Mouse (Mus musculus) hindbrain, embryonic 12.5 days (tissue): Measurements from ENCODE around the gene Vmn2r98. TPM values are rescaled to one million over a fixed set of nuclear protein-coding genes. Genes with fewer than 3 reads are reported as not detected.
"Not testable (repeated sequence)": the region's sequence is repeated elsewhere in the genome, so short reads cannot be mapped to it uniquely, and the experiment has no call there.

ENCODE experiments used
- ATAC-seq: fragments of 200-750 bp; cut with Nextera tagmentation; 2 replicates; pipeline ENCODE4 v1.8.0; 2017; ENCODE audit warnings: moderate TSS enrichment; ENCODE audit not compliant: low FRiP score
- H3K27ac ChIP-seq: fragments of 300-500 bp; sonication (generic); 2 replicates; pipeline ENCODE4 v1.5.1; 2016; ENCODE audit warnings: mild to moderate bottlenecking
- H3K27me3 ChIP-seq: fragments of 300-500 bp; sonication (generic); 2 replicates; pipeline ENCODE4 v1.6.1; 2016; ENCODE audit warnings: mild to moderate bottlenecking
- H3K36me3 ChIP-seq: fragments of 300-500 bp; sonication (generic); 2 replicates; pipeline ENCODE4 v1.6.1; 2016; ENCODE audit warnings: mild to moderate bottlenecking
- H3K4me1 ChIP-seq: fragments of 300-500 bp; sonication (generic); 2 replicates; pipeline ENCODE4 v1.6.1; 2016
- H3K4me2 ChIP-seq: fragments of 300-500 bp; sonication (generic); replicated peaks from 2 replicates; pipeline ENCODE4 v1.6.1; 2016; ENCODE audit warnings: mild to moderate bottlenecking
- H3K4me3 ChIP-seq: fragments of 300-500 bp; sonication (generic); 2 replicates; pipeline ENCODE4 v1.5.1; 2016; ENCODE audit warnings: mild to moderate bottlenecking
- H3K9ac ChIP-seq: fragments of 300-500 bp; sonication (generic); 2 replicates; pipeline ENCODE4 v1.6.1; 2016; ENCODE audit warnings: mild to moderate bottlenecking, moderate library complexity
- H3K9me3 ChIP-seq: fragments of 300-500 bp; sonication (generic); replicated peaks from 2 replicates; pipeline ENCODE4 v1.6.1; 2016; ENCODE audit warnings: mild to moderate bottlenecking
- WGBS: fragments of 180-500 bp; shearing (Covaris S2); methylation state at CpG from one replicate; pipeline ENCODE4 v1.1.7; 2016; 5-methylcytosine and 5-hydroxymethylcytosine counted together
- polyA plus RNA-seq: library from polyadenylated mRNA; unstranded; fragments of >200 nt; fragmentation: Nextera tagmentation; extraction: Ambion mirVana; gene quantifications from 2 replicates; pipeline ENCODE4 v1.2.1, GENCODE M21; 2016

The Vmn2r98 gene
- polyA plus RNA-seq: not detected in 2 replicates

GRCm38 (mm10) chr17:19053160-19053559 is at the start of gene Vmn2r98:
Vmn2r98 (plus strand) TSS chr17:19053460.
- not testable (repeated sequence) for H3K27me3 ChIP-seq, H3K4me1 ChIP-seq, H3K9me3 ChIP-seq, H3K36me3 ChIP-seq, ATAC-seq, H3K4me3 ChIP-seq, H3K4me2 ChIP-seq, H3K27ac ChIP-seq, H3K9ac ChIP-seq

- not testable (repeated sequence) for H3K9ac ChIP-seq, ATAC-seq, H3K27me3 ChIP-seq, H3K4me2 ChIP-seq, H3K27ac ChIP-seq, H3K4me3 ChIP-seq, H3K4me1 ChIP-seq, H3K36me3 ChIP-seq
- 50% methylated on average over 1 of the region's 1 CpGs for WGBS
- peaks cover 26% of the 10 kb centered on the region for H3K9me3 ChIP-seq
Observed at GRCm38 (mm10) chr17:19031441-19031840, 21.8 kb upstream of the Vmn2r98 start.

- Histone ChIP-seq H3K4me1 (no peaks in the 10 kb centered on the region), H3K27ac (no peak overlapping the region), H3K9me3 (peaks cover 21% of the 10 kb centered on the region), H3K4me2 (no peak overlapping the region), H3K9ac (no peak overlapping the region), H3K36me3 (no peaks in the 10 kb centered on the region), H3K27me3 (no peaks in the 10 kb centered on the region), H3K4me3 (no peak overlapping the region)
- 75% methylated on average over 2 of the region's 2 CpGs for WGBS
- no peak for ATAC-seq
Observed at GRCm38 (mm10) chr17:19031962-19032361, 21.3 kb upstream of the Vmn2r98 start.

- Histone ChIP-seq H3K27ac (no peak overlapping the region), H3K4me3 (no peak overlapping the region), H3K27me3 (no peaks in the 10 kb centered on the region), H3K4me1 (no peaks in the 10 kb centered on the region), H3K9ac (no peak overlapping the region), H3K4me2 (no peak overlapping the region), H3K9me3 (peaks cover 25% of the 10 kb centered on the region), H3K36me3 (no peaks in the 10 kb centered on the region)
- no peak for ATAC-seq
- WGBS: 58% methylated on average over 3 of the region's 3 CpGs
Observed at GRCm38 (mm10) chr17:19032721-19033120, 20.5 kb upstream of the Vmn2r98 start.

Other genes starting within 250 kb of the Vmn2r98 start
- 0.07 TPM in 1 of 2 replicates, not detected in the other for gene Vmn2r97, start 139.2 kb upstream of the Vmn2r98 start, polyA plus RNA-seq